16 mouse cellular contexts compared by ENCODE assay signal in the genomic region with DNA sequence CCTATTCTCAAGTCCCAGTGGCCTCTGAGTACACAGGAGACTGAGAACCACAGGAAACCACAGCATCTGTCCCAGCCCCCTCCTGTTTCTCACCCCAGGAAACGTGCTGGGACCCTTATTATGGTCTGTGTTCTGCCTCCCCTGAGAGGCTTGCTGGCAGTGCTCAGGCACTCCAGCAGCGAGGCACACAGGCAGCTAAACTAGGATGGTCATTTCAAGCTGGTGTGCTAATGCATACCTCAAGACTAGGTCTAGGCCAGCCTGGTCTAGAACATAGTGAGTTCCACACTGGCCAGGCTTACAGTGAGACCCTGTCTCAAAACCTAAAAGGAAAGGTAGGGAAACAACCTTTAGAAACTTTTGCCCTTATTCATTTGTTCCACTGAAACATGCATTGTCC. TPM values are rescaled to one million over a fixed set of nuclear protein-coding genes. Genes with fewer than 3 reads are reported as not detected.
A peak's percentile ranks its signal among the peaks of the same experiment; 100 is the strongest.
DNase-seq lines count a peak whose midpoint lies in the region; ATAC-seq and TF ChIP-seq lines count a peak whose summit lies in the region.
"Had no signal": no experiment of that assay in that cellular context is flagged by ENCODE, and none has a peak within 500 bp of the region (broad histone marks: within the 10 kb centered on the region; RNA-seq: fewer than 3 reads in every experiment).

No protein-coding gene starts in this region.

- WGBS in hindbrain, embryonic 12.5 days: 20% methylated on average over 2 of the region's 2 CpGs
- 5% methylated on average over 2 of the region's 2 CpGs for WGBS in hindbrain, postnatal 0 days
- 16% methylated on average over 2 of the region's 2 CpGs for WGBS in midbrain, embryonic 12.5 days
- 10% methylated on average over 2 of the region's 2 CpGs for WGBS in midbrain, embryonic 15.5 days
- 12% methylated on average over 2 of the region's 2 CpGs for WGBS in forebrain, embryonic 15.5 days
- WGBS in neural tube, embryonic 13.5 days: 15% methylated on average over 2 of the region's 2 CpGs

- H3K9me3 ChIP-seq in hindbrain, embryonic 12.5 days (replicated peaks): no peaks in the 10 kb centered on the region
- no peaks in the 10 kb centered on the region for H3K9me3 ChIP-seq in hindbrain, postnatal 0 days (ENCODE audit: low read length)
- H3K9me3 ChIP-seq in midbrain, embryonic 12.5 days: no peaks in the 10 kb centered on the region
- no peaks in the 10 kb centered on the region for H3K9me3 ChIP-seq in midbrain, embryonic 15.5 days
- H3K9me3 ChIP-seq in forebrain, embryonic 15.5 days: no peaks in the 10 kb centered on the region
- no peaks in the 10 kb centered on the region for H3K9me3 ChIP-seq in neural tube, embryonic 13.5 days
- H3K9me3 ChIP-seq: limb, embryonic 15.5 days had no signal

- H3K9ac ChIP-seq in hindbrain, embryonic 12.5 days: no peak overlapping the region
- no peak overlapping the region for H3K9ac ChIP-seq in hindbrain, postnatal 0 days (replicated peaks; ENCODE audit: low read length)
- H3K9ac ChIP-seq in midbrain, embryonic 12.5 days (replicated peaks): 0 out of 2 replicates have a peak overlapping the region, but pooled peaks have one; percentile 21
- no peak overlapping the region for H3K9ac ChIP-seq in midbrain, embryonic 15.5 days
- no peak overlapping the region for H3K9ac ChIP-seq in forebrain, embryonic 15.5 days (replicated peaks)
- H3K9ac ChIP-seq in neural tube, embryonic 13.5 days: 0 out of 2 replicates have a peak overlapping the region, but pooled peaks have one; percentile 26
- H3K9ac ChIP-seq: limb, embryonic 15.5 days had no signal

- DNase-seq in hindbrain, postnatal 0 days (ENCODE audit: low spot score): no peak
- DNase-seq: cerebellum, adult 11 months; gastrocnemius, adult 2 months; heart, postnatal 4 days; kidney, adult 9 months; lung, postnatal 4 days; right cerebral cortex, postnatal 4 days; thymus, adult 18-20 months had no signal

- no peaks in the 10 kb centered on the region for H3K27me3 ChIP-seq in hindbrain, embryonic 12.5 days
- no peaks in the 10 kb centered on the region for H3K27me3 ChIP-seq in hindbrain, postnatal 0 days (ENCODE audit: insufficient read depth, low read length)
- no peaks in the 10 kb centered on the region for H3K27me3 ChIP-seq in midbrain, embryonic 12.5 days
- H3K27me3 ChIP-seq in midbrain, embryonic 15.5 days (replicated peaks): no peaks in the 10 kb centered on the region
- H3K27me3 ChIP-seq in forebrain, embryonic 15.5 days: no peaks in the 10 kb centered on the region
- no peaks in the 10 kb centered on the region for H3K27me3 ChIP-seq in neural tube, embryonic 13.5 days
- H3K27me3 ChIP-seq: limb, embryonic 15.5 days had no signal

- H3K4me1 ChIP-seq in hindbrain, embryonic 12.5 days: peaks cover 7% of the 10 kb centered on the region; the same call in 1 of the 2 replicates
- no peaks in the 10 kb centered on the region for H3K4me1 ChIP-seq in hindbrain, postnatal 0 days (ENCODE audit: insufficient read depth, low read length)
- H3K4me1 ChIP-seq in midbrain, embryonic 12.5 days: 0 out of 2 replicates have a peak, but pooled peaks cover 5% of the 10 kb centered on the region
- H3K4me1 ChIP-seq in midbrain, embryonic 15.5 days: 0 out of 2 replicates have a peak, but pooled peaks cover 3% of the 10 kb centered on the region
- no peaks in the 10 kb centered on the region for H3K4me1 ChIP-seq in forebrain, embryonic 15.5 days
- H3K4me1 ChIP-seq in neural tube, embryonic 13.5 days (replicated peaks): peaks cover 10% of the 10 kb centered on the region

- no peak for ATAC-seq in hindbrain, embryonic 12.5 days (ENCODE audit: low FRiP score)
- ATAC-seq in hindbrain, postnatal 0 days: no peak
- ATAC-seq in midbrain, embryonic 12.5 days (ENCODE audit: low FRiP score, low read depth): no peak
- no peak; the same call in 1 of the 2 replicates for ATAC-seq in midbrain, embryonic 15.5 days (replicated peaks)
- peak; percentile 36; the same call in 1 of the 2 replicates for ATAC-seq in forebrain, embryonic 15.5 days (replicated peaks)
- ATAC-seq in neural tube, embryonic 13.5 days (ENCODE audit: low read depth): no peak
- no peak for ATAC-seq in activated CD4-positive, CD25-positive, alpha-beta regulatory T cell, adult 4 months

- H3K4me3 ChIP-seq in hindbrain, embryonic 12.5 days: no peak overlapping the region
- no peak overlapping the region for H3K4me3 ChIP-seq in hindbrain, postnatal 0 days (ENCODE audit: low read length)
- no peak overlapping the region for H3K4me3 ChIP-seq in midbrain, embryonic 12.5 days
- no peak overlapping the region for H3K4me3 ChIP-seq in midbrain, embryonic 15.5 days
- H3K4me3 ChIP-seq in forebrain, embryonic 15.5 days: no peak overlapping the region
- no peak overlapping the region for H3K4me3 ChIP-seq in neural tube, embryonic 13.5 days
- H3K4me3 ChIP-seq: erythroblast, embryonic 14.5 days; gastrocnemius, adult 2 months; limb, embryonic 15.5 days had no signal

- peaks cover 31% of the 10 kb centered on the region for H3K36me3 ChIP-seq in hindbrain, embryonic 12.5 days
- H3K36me3 ChIP-seq in hindbrain, postnatal 0 days (ENCODE audit: insufficient read depth, low read length): peaks cover 20% of the 10 kb centered on the region
- peaks cover 31% of the 10 kb centered on the region for H3K36me3 ChIP-seq in midbrain, embryonic 12.5 days
- H3K36me3 ChIP-seq in midbrain, embryonic 15.5 days (replicated peaks): peaks cover 13% of the 10 kb centered on the region
- H3K36me3 ChIP-seq in forebrain, embryonic 15.5 days: peaks cover 30% of the 10 kb centered on the region
- H3K36me3 ChIP-seq in neural tube, embryonic 13.5 days: peaks cover 35% of the 10 kb centered on the region

- H3K27ac ChIP-seq in hindbrain, embryonic 12.5 days: peak overlapping the region; percentile 44
- H3K27ac ChIP-seq in hindbrain, postnatal 0 days: no peak overlapping the region
- H3K27ac ChIP-seq in midbrain, embryonic 12.5 days (replicated peaks): no peak overlapping the region
- H3K27ac ChIP-seq in midbrain, embryonic 15.5 days: no peak overlapping the region
- no peak overlapping the region for H3K27ac ChIP-seq in forebrain, embryonic 15.5 days (replicated peaks)
- no peak overlapping the region for H3K27ac ChIP-seq in neural tube, embryonic 13.5 days (replicated peaks)
- H3K27ac ChIP-seq: gastrocnemius, adult 2 months; limb, embryonic 15.5 days had no signal

- no peak for TF ChIP-seq CTCF in hindbrain, postnatal 0 days (IDR thresholded peaks at IDR 0.05; ENCODE audit: low read depth)

- no peak overlapping the region for H3K4me2 ChIP-seq in hindbrain, embryonic 12.5 days (replicated peaks)
- no peak overlapping the region for H3K4me2 ChIP-seq in hindbrain, postnatal 0 days (ENCODE audit: low read depth, low read length)
- no peak overlapping the region for H3K4me2 ChIP-seq in midbrain, embryonic 12.5 days (replicated peaks)
- no peak overlapping the region for H3K4me2 ChIP-seq in midbrain, embryonic 15.5 days
- H3K4me2 ChIP-seq in forebrain, embryonic 15.5 days (replicated peaks): no peak overlapping the region
- no peak overlapping the region for H3K4me2 ChIP-seq in neural tube, embryonic 13.5 days
- H3K4me2 ChIP-seq: limb, embryonic 15.5 days had no signal

RNA-seq across cellular contexts. Expression of gene Zfp467, which starts 25.0 kb away (rescaled TPM):
- 21.2 and 22.2 TPM in 2 replicates for polyA plus RNA-seq in hindbrain, embryonic 12.5 days (2016; fragmentation: Nextera tagmentation; extraction: Ambion mirVana)
- total RNA-seq in hindbrain, postnatal 0 days (2014; rRNA removed): 27.5 and 61.1 TPM in 2 replicates
- 39.1 and 39.4 TPM in 2 replicates for polyA plus RNA-seq in hindbrain, postnatal 0 days (2015; fragmentation: Nextera tagmentation; extraction: Ambion mirVana)
- 19.9 and 22.9 TPM in 2 replicates for polyA plus RNA-seq in midbrain, embryonic 12.5 days (2016; fragmentation: Nextera tagmentation; extraction: Ambion mirVana)
- polyA plus RNA-seq in midbrain, embryonic 15.5 days (2015; fragmentation: Nextera tagmentation; extraction: Ambion mirVana): 28.9 and 33.8 TPM in 2 replicates
- 30.0 and 34.2 TPM in 2 replicates for polyA plus RNA-seq in forebrain, embryonic 15.5 days (2015; fragmentation: Nextera tagmentation; extraction: Ambion mirVana)
- polyA plus RNA-seq in neural tube, embryonic 13.5 days (2015; fragmentation: Nextera tagmentation; extraction: Ambion mirVana): 21.0 and 22.6 TPM in 2 replicates
- polyA plus RNA-seq in activated CD4-positive, CD25-positive, alpha-beta regulatory T cell, adult 4 months (2017; shearing (Covaris generic)): 1 to 10 TPM; 7.4 to 9.7 TPM

RNA-seq across cellular contexts. Expression of gene Krba1, which starts 25.3 kb away (rescaled TPM):
- 29.9 and 32.4 TPM in 2 replicates for polyA plus RNA-seq in hindbrain, embryonic 12.5 days (2016; fragmentation: Nextera tagmentation; extraction: Ambion mirVana)
- total RNA-seq in hindbrain, postnatal 0 days (2014; rRNA removed): 38.4 and 49.8 TPM in 2 replicates
- polyA plus RNA-seq in hindbrain, postnatal 0 days (2015; fragmentation: Nextera tagmentation; extraction: Ambion mirVana): 19.1 and 20.5 TPM in 2 replicates
- polyA plus RNA-seq in midbrain, embryonic 12.5 days (2016; fragmentation: Nextera tagmentation; extraction: Ambion mirVana): 26.4 and 27.8 TPM in 2 replicates
- polyA plus RNA-seq in midbrain, embryonic 15.5 days (2015; fragmentation: Nextera tagmentation; extraction: Ambion mirVana): 31.5 and 33.3 TPM in 2 replicates
- 27.2 and 29.4 TPM in 2 replicates for polyA plus RNA-seq in forebrain, embryonic 15.5 days (2015; fragmentation: Nextera tagmentation; extraction: Ambion mirVana)
- polyA plus RNA-seq in neural tube, embryonic 13.5 days (2015; fragmentation: Nextera tagmentation; extraction: Ambion mirVana): 23.8 and 27.4 TPM in 2 replicates
- polyA plus RNA-seq in activated CD4-positive, CD25-positive, alpha-beta regulatory T cell, adult 4 months (2017; shearing (Covaris generic)): 10 to 100 TPM in 1 of 2 experiments, 1 to 10 TPM in 1; 9.8 to 11.1 TPM

RNA-seq across cellular contexts. Expression of gene Sspo, which starts 27.4 kb away (rescaled TPM):
- 0.34 and 0.40 TPM in 2 replicates for polyA plus RNA-seq in hindbrain, embryonic 12.5 days (2016; fragmentation: Nextera tagmentation; extraction: Ambion mirVana)
- total RNA-seq in hindbrain, postnatal 0 days (2014; rRNA removed): 0.73 and 0.86 TPM in 2 replicates
- 0.10 and 0.38 TPM in 2 replicates for polyA plus RNA-seq in hindbrain, postnatal 0 days (2015; fragmentation: Nextera tagmentation; extraction: Ambion mirVana)
- polyA plus RNA-seq in midbrain, embryonic 12.5 days (2016; fragmentation: Nextera tagmentation; extraction: Ambion mirVana): 0.10 and 0.22 TPM in 2 replicates
- 0.40 and 0.46 TPM in 2 replicates for polyA plus RNA-seq in midbrain, embryonic 15.5 days (2015; fragmentation: Nextera tagmentation; extraction: Ambion mirVana)
- 0.13 and 0.70 TPM in 2 replicates for polyA plus RNA-seq in forebrain, embryonic 15.5 days (2015; fragmentation: Nextera tagmentation; extraction: Ambion mirVana)
- 0.31 and 0.43 TPM in 2 replicates for polyA plus RNA-seq in neural tube, embryonic 13.5 days (2015; fragmentation: Nextera tagmentation; extraction: Ambion mirVana)
- under 1 TPM; 0.04 to 0.55 TPM for polyA plus RNA-seq in activated CD4-positive, CD25-positive, alpha-beta regulatory T cell, adult 4 months (2017; shearing (Covaris generic))
- polyA plus RNA-seq: erythroblast, embryonic 14.5 days had no signal

Comparison
In these comparisons a context has a peak if more than half of its experiments do, and no peak if none do; other contexts are left out.
1. H3K9ac ChIP-seq: peak in midbrain, embryonic 12.5 days (single experiment) and neural tube, embryonic 13.5 days (single experiment); none in hindbrain, embryonic 12.5 days (single experiment), hindbrain, postnatal 0 days (single experiment), midbrain, embryonic 15.5 days (single experiment) and forebrain, embryonic 15.5 days (single experiment).